Mouse (Mus musculus): Measurements from ENCODE around the gene Pkdrej.
"Not testable (repeated sequence)": the region's sequence is repeated elsewhere in the genome, so short reads cannot be mapped to it uniquely, and the experiment has no call there.

DNA sequence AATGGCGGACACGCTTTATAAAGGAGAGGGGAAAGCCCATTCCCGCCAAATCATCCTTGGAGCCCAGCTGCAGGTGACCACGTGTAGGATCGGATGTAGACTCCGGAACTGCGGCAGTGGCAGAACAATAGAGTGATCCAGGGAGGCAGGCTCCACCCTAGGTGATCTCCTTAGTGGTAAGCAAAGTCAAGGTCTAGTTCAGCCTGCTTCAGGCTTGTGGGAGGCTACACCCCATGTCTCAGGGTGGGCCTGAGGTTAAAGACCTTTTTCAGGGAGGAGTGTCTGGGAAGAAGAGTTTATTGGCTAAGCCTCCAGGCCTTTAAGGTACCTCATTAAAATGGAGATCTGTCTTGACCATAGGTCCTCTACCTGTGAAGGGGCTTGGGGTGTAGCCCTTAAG is 44.4 kb upstream of the Pkdrej start:
- not testable (repeated sequence) for TF ChIP-seq CTCF, EP300 (IDR thresholded peaks at IDR 0.05; ENCODE audit: low read depth)

Data from heart, postnatal 0 days (tissue).